Mouse (Mus musculus): ENCODE results near the gene Exo5. TPM values are rescaled to one million over a fixed set of nuclear protein-coding genes. Genes with fewer than 3 reads are reported as not detected.

Gene Exo5
- polyA plus RNA-seq, 1 experiment, result 4.5 TPM

DNA sequence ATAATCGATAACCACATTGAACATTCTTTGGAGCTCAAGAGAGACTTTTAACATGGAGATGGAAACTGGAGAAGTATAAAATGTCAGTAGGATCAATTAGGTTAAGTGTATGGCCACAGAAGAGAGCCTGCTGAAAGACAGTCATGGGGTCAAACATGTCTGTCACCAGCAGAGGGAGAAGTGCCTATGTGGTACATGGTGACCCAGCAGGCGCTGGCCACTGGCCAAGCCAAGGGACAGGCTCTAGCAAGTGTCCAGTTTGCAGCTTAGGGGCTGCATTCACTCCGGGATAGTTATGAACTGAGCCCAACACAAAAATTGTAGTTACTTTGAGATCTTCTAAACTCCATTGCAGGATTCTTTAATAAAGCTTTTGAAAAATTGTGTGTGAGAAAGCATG, 3.9 kb upstream of the Exo5 start:
- Histone ChIP-seq H3K27me3 (ENCODE audit: control insufficient read depth, insufficient read depth, low read length) (no peaks in the 10 kb centered on the region), H3K27ac (ENCODE audit: insufficient read depth, low read length) (no peak overlapping the region), H3K36me3 (ENCODE audit: control insufficient read depth, insufficient read depth, low read length) (peaks cover 5% of the 10 kb centered on the region), H3K4me1 (ENCODE audit: control insufficient read depth, insufficient read depth, insufficient read length) (no peaks in the 10 kb centered on the region), H3K4me3 (ENCODE audit: extremely low read depth, insufficient read depth, insufficient read length) (no peak overlapping the region)
- no peak for DNase-seq (ENCODE audit: low read depth in 1 of 2, low spot score in 2 of 2)
- 87% methylated on average over 3 of the region's 3 CpGs for WGBS
- TF ChIP-seq CTCF (IDR thresholded peaks at IDR 0.05; ENCODE audit: extremely low read depth, insufficient read depth, insufficient read length, insufficient replicate concordance), result no peak
- TF ChIP-seq POLR2A (IDR thresholded peaks at IDR 0.05; ENCODE audit: low read depth, low read length), result no peak

DNA sequence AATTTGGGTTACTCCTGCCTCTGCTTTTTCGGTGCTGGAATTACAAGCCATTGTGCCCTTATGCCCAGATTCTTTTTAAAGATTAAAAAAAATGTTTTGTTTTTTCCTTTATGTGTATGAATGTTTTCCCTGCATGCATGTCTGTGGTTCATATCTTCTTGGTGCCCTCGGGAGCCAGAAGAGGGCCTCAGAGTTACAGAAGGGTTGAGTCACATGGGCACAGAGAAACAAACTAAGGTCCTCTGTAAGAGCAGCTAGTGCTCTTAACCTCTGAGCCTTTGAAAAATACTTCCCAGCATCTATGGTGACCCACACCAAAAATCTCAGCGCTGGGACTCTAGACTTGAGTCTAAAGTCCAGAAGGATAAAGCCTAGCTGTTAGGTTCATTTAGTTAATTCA, 569 bp upstream of the Exo5 start:
- 11% methylated on average over 3 of the region's 3 CpGs for WGBS
- Histone ChIP-seq H3K4me1 (ENCODE audit: control insufficient read depth, insufficient read depth, insufficient read length) (no peaks in the 10 kb centered on the region), H3K4me3 (ENCODE audit: extremely low read depth, insufficient read depth, insufficient read length) (peak overlapping the region; percentile 70), H3K36me3 (ENCODE audit: control insufficient read depth, insufficient read depth, low read length) (peaks cover 11% of the 10 kb centered on the region), H3K27ac (ENCODE audit: insufficient read depth, low read length) (peak overlapping the region; percentile 77; the same call in 1 of the 2 replicates), H3K27me3 (ENCODE audit: control insufficient read depth, insufficient read depth, low read length) (no peaks in the 10 kb centered on the region)
- TF ChIP-seq POLR2A (IDR thresholded peaks at IDR 0.05; ENCODE audit: low read depth, low read length) (no peak), CTCF (IDR thresholded peaks at IDR 0.05; ENCODE audit: extremely low read depth, insufficient read depth, insufficient read length, insufficient replicate concordance) (peak; percentile 12; the same call in 1 of the 2 replicates)
- DNase-seq (ENCODE audit: low read depth in 1 of 2, low spot score in 2 of 2), result peak; percentile 58 to 59

DNA sequence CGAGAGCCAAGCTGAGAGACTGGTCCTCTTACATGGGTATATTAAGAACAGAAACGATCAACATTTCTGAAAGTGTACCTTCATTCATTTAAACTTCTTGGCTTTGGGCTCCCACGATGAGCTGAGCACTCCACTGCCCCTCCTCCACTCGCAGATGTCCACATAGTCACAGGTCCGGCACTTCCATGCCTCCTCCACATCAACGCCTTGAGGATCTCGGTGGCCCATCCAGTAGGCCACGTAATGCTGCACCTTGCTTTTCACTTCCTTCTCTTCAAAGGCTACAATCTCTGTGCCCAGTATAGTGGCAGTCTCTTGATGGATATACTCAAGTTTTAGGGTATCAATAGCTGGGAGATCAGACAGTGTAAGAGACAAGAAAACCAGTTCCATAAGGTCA, 3.4 kb downstream of the Exo5 start:
- TF ChIP-seq CTCF (IDR thresholded peaks at IDR 0.05; ENCODE audit: extremely low read depth, insufficient read depth, insufficient read length, insufficient replicate concordance), result no peak
- no peak for TF ChIP-seq POLR2A (IDR thresholded peaks at IDR 0.05; ENCODE audit: low read depth, low read length)
- H3K27me3 ChIP-seq (ENCODE audit: control insufficient read depth, insufficient read depth, low read length), result no peaks in the 10 kb centered on the region
- no peak overlapping the region for H3K4me3 ChIP-seq (ENCODE audit: extremely low read depth, insufficient read depth, insufficient read length)
- 92% methylated on average over 8 of the region's 8 CpGs for WGBS
- DNase-seq (ENCODE audit: low read depth in 1 of 2, low spot score in 2 of 2), result no peak
- peaks cover 11% of the 10 kb centered on the region for H3K36me3 ChIP-seq (ENCODE audit: control insufficient read depth, insufficient read depth, low read length)
- H3K27ac ChIP-seq (ENCODE audit: insufficient read depth, low read length), result no peak overlapping the region
- no peaks in the 10 kb centered on the region for H3K4me1 ChIP-seq (ENCODE audit: control insufficient read depth, insufficient read depth, insufficient read length)

DNA sequence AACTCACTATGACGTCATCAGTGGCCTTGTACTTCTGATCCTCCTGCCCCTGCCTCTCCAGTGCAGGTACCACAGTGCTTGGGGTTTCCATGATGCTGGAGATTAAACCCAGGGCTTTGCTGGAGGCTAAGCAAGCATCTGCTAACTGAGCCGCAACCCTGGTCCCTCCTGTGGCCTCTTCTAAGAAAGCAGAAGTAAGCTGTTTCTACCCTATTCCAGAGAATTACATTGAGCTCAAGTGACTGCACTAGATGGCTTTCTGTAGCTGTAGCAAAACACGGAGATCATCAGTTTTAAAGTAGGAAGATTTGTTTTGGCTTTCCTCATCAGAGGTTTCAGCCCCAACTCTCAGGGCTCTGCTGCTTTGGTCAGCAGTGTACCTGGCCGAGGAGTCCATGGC, 10.3 kb downstream of the Exo5 start:
- Histone ChIP-seq H3K27me3 (ENCODE audit: control insufficient read depth, insufficient read depth, low read length) (no peaks in the 10 kb centered on the region), H3K27ac (ENCODE audit: insufficient read depth, low read length) (peak overlapping the region; percentile 54), H3K4me1 (ENCODE audit: control insufficient read depth, insufficient read depth, insufficient read length) (peaks cover 11% of the 10 kb centered on the region; the same call in 1 of the 2 replicates), H3K36me3 (ENCODE audit: control insufficient read depth, insufficient read depth, low read length) (no peaks in the 10 kb centered on the region), H3K4me3 (ENCODE audit: extremely low read depth, insufficient read depth, insufficient read length) (no peak overlapping the region)
- WGBS, result 14% methylated on average over 4 of the region's 4 CpGs
- TF ChIP-seq POLR2A (IDR thresholded peaks at IDR 0.05; ENCODE audit: low read depth, low read length), result no peak
- no peak for TF ChIP-seq CTCF (IDR thresholded peaks at IDR 0.05; ENCODE audit: extremely low read depth, insufficient read depth, insufficient read length, insufficient replicate concordance)
- peak; percentile 18 to 41 for DNase-seq (ENCODE audit: low read depth in 1 of 2, low spot score in 2 of 2)

DNA sequence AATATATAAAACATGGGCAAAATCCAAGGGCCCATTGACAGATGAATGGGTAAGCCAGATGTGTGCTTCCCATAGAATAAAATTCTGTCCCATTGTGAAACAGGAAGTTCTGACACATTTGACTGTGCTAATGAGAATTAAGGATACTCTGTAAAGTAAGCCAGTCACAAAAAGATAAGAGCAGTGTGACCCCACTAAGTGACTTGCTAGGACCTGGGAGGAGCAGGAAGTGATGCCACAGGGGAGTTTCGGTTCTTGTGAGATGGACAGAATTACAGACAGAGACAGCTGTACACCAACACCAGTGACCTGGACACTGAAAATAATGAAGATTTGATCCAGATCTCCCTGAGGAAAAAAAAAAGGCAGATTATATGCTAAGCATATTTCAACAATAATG, 11.0 kb downstream of the Exo5 start:
- DNase-seq (ENCODE audit: low read depth in 1 of 2, low spot score in 2 of 2), result no peak
- no peak overlapping the region for H3K4me3 ChIP-seq (ENCODE audit: extremely low read depth, insufficient read depth, insufficient read length)
- peaks cover 11% of the 10 kb centered on the region; the same call in 1 of the 2 replicates for H3K4me1 ChIP-seq (ENCODE audit: control insufficient read depth, insufficient read depth, insufficient read length)
- H3K27me3 ChIP-seq (ENCODE audit: control insufficient read depth, insufficient read depth, low read length), result no peaks in the 10 kb centered on the region
- H3K36me3 ChIP-seq (ENCODE audit: control insufficient read depth, insufficient read depth, low read length), result no peaks in the 10 kb centered on the region
- WGBS, result 11% methylated on average over 1 of the region's 1 CpGs
- no peak overlapping the region for H3K27ac ChIP-seq (ENCODE audit: insufficient read depth, low read length)
- no peak for TF ChIP-seq CTCF (IDR thresholded peaks at IDR 0.05; ENCODE audit: extremely low read depth, insufficient read depth, insufficient read length, insufficient replicate concordance)
- no peak for TF ChIP-seq POLR2A (IDR thresholded peaks at IDR 0.05; ENCODE audit: low read depth, low read length)

DNA sequence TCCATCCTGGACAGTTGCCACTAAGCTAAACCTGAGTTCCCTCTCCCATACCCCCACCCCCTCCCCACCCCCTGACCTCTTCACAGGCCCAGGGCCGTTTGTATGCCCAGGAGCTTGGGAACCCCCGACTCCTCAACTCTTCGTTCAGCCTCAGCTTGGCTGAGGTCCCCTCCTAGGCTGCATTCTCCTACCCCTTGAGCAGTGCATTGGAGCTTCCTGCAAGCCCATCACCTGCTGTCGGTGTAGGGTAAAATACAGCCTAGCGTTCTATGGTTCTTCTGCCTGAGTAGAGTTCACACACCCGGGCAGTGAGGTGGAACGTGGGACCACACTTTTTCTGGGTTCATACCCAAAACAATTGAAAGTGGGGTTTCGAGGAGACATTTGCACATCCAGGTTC, 11.4 kb downstream of the Exo5 start:
- H3K27ac ChIP-seq (ENCODE audit: insufficient read depth, low read length), result no peak overlapping the region
- no peaks in the 10 kb centered on the region for H3K36me3 ChIP-seq (ENCODE audit: control insufficient read depth, insufficient read depth, low read length)
- H3K27me3 ChIP-seq (ENCODE audit: control insufficient read depth, insufficient read depth, low read length), result no peaks in the 10 kb centered on the region
- 70% methylated on average over 8 of the region's 8 CpGs for WGBS
- no peak for DNase-seq (ENCODE audit: low read depth in 1 of 2, low spot score in 2 of 2)
- TF ChIP-seq CTCF (IDR thresholded peaks at IDR 0.05; ENCODE audit: extremely low read depth, insufficient read depth, insufficient read length, insufficient replicate concordance), result no peak
- TF ChIP-seq POLR2A (IDR thresholded peaks at IDR 0.05; ENCODE audit: low read depth, low read length), result no peak
- H3K4me1 ChIP-seq (ENCODE audit: control insufficient read depth, insufficient read depth, insufficient read length), result peaks cover 11% of the 10 kb centered on the region; the same call in 1 of the 2 replicates
- H3K4me3 ChIP-seq (ENCODE audit: extremely low read depth, insufficient read depth, insufficient read length), result no peak overlapping the region

DNA sequence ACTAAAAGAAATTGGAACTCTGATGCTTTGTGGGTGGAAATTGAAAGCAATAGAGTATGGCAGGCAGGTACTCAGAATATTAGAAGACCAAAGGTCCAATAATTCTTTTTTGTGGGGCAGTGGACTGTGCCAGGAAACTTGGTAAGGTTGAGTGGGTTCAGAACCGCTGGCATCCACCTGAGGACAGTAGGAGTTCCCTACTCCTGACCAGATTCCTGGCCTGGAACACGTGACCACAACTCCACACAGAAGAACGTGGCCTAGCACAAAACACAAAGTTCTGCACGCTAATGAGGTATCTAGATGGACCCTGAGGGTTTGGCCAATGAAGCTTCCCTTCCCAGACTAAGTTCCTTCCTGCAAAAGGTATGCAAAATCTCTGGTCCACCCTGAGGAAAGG, 12.0 kb downstream of the Exo5 start:
- 69% methylated on average over 4 of the region's 4 CpGs for whole genome bisulfite sequencing
- Histone ChIP-seq H3K27me3 (ENCODE audit: control insufficient read depth, insufficient read depth, low read length) (no peaks in the 10 kb centered on the region), H3K4me1 (ENCODE audit: control insufficient read depth, insufficient read depth, insufficient read length) (peaks cover 11% of the 10 kb centered on the region; the same call in 1 of the 2 replicates), H3K4me3 (ENCODE audit: extremely low read depth, insufficient read depth, insufficient read length) (no peak overlapping the region), H3K27ac (ENCODE audit: insufficient read depth, low read length) (no peak overlapping the region), H3K36me3 (ENCODE audit: control insufficient read depth, insufficient read depth, low read length) (no peaks in the 10 kb centered on the region)
- TF ChIP-seq CTCF (IDR thresholded peaks at IDR 0.05; ENCODE audit: extremely low read depth, insufficient read depth, insufficient read length, insufficient replicate concordance) (no peak), POLR2A (IDR thresholded peaks at IDR 0.05; ENCODE audit: low read depth, low read length) (no peak)
- DNase-seq (ENCODE audit: low read depth in 1 of 2, low spot score in 2 of 2), result no peak
